Mouse (Mus musculus): ENCODE measurements around the gene Slc17a7.
"Not testable (repeated sequence)": the region's sequence is repeated elsewhere in the genome, so short reads cannot be mapped to it uniquely, and the experiment has no call there.

The Slc17a7 gene

DNA sequence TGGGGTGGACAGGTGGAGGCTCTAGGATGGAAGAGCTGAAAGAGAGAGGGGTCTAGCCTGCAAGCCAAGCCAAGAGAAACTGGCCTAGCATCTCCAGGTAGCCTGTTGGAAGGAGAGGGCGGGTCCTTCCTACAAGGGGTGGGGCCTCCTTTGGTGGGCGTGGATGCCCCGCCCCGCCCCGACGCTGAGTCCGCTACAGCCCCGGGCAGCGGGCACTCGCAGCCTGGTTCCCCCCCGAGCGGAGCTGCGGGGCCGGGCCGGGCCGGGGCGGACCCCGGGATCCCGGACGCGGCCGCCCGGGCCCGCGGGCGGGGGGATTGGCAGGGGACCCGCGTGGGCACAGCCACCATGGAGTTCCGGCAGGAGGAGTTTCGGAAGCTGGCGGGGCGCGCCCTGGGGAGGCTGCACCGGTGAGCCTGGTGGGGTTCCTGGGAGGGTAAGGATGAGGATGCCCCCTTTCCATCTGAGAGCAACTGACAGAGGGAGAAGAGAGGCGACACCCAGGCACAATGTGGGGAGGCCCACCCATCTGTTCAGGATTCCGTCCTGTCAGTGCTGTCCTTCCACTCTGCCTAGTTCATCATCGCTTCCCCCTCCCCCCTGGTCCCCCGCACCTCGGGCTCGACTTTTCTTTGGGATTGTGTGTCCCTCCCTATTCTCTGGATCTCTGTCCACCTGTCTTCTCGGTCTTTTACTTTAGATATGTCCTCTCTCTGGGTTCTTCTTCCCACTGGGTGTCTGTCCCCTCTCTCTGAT is at the start of gene Slc17a7:
Gene Slc17a7 (plus strand): TSS at position 215 of the 756 bp plus-strand sequence.
- no peak for DNase-seq (ENCODE audit: low spot score)

DNA sequence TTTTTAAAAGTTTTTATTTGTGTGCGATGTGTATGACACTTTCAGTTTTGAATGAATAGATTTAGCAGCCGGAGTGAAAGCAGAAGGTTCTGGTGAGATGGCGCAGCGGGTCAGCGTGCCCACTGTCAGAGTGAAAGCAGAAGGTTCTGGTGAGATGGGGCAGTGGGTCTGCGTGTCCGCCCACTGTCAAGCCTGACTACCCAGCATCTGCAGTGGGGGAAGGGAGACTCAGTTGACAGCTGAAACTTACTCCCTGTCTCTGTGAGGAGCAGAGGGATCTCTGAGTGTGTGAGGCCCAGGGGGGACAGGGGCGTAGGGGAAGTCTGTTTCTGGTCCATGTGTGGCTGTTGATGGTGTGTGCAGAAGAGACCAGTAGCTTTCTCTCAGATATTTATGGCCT is 46.2 kb upstream of the Slc17a7 start:
- DNase-seq (ENCODE audit: low spot score) = no peak

DNA sequence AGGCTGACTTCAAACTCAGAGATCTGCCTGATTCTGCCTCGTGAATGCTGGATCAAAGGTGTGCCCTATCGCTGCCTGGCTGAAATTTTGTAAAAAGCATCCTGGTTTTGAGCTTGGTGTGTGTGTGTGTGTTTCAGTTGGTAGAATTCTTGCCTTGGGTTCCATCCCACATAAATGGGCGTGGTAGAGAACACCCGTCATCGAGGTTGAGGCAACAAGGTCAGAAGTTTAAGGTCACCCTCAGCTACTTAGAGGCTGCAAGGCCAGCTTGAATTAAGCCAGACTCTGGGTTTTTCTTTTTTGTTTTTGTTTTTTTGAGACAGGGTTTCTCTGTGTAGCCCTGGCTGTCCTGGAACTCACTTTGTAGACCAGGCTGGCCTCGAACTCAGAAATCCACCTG is 45.4 kb upstream of the Slc17a7 start:
- no peak for DNase-seq (ENCODE audit: low spot score)

DNA sequence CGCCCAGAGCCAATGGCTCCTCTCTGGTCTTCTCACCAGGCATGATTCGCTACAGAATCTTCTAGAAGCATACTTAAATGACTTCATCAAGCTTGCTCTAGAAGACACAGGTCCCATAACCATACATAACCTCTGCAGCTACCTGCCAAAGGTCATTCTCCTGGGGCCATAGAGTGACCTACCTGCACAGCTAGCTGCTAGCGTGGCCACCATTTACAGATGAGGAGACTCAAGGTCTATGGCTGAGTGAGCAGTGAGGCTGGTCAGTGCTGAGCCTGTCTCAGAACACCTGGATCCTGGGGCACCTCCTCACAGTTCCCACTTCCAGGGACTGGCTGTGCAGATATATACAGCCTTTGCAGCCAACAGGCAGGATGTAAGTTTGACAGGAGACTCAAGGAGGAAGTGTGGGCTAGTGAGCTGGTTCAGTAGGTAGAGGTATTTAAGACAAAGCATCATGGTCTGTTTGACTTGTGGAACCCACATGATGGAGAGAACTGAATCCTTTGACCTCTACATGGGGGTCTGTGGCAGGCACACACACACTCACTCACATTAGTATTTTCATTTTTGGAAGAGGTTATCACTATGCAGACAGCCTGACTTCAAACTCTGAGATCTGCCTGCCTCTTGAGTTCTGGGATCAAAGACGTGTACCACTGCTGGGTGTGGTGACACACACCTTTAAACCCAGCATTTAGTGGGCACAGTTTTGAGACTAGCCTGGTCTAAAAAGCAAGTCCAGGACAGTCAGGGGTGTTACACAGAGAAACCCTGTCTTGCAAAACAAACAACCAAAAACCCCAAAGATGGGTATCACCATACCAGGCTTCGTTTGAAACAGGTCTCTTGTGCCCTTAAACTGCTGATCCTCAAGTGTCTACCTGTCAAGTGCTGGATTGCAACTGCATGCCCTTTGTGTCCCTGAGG is 43.7 kb upstream of the Slc17a7 start:
- no peak for DNase-seq (ENCODE audit: low spot score)

DNA sequence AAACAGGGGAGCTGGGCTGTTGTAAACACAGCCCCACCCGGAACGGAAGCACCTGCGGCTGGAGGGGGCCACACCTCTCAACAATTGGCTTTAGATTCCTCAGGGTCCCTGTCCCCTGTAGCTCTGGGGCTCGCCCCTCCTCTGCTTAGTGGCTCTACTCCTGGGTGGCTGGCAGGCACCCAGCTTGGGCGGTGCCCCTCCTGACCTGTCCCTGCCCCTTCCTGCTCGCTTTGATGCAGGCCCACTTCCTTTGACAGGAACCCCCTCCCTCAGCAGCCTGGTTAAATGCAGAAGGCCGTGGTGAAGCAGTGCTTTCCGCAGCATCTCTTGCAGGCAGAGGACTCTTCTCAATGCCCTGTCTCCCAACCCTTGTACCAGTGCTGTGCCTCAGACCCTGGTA is 42.3 kb upstream of the Slc17a7 start:
- DNase-seq (ENCODE audit: low spot score) = peak; percentile 93

DNA sequence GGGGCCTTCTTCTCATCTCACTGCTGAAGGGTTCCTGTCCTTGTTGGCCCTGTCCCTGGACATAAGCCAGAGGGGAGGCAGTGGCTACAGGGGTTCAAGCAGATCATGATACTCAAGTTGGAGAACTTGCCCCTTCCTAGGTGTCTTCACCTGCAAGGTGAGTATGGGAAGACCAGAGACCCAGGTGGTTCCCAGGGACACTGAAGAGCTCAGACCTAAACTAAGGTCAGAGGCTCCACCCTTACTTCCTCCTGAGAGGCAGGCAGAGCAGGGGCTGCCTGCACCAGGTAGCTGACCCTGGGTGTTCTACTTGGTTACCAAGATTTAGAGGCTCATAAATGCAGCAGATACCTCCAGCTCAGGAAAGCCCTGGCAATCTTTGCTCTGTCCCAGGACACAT is 41.8 kb upstream of the Slc17a7 start:
- no peak for DNase-seq (ENCODE audit: low spot score)

DNA sequence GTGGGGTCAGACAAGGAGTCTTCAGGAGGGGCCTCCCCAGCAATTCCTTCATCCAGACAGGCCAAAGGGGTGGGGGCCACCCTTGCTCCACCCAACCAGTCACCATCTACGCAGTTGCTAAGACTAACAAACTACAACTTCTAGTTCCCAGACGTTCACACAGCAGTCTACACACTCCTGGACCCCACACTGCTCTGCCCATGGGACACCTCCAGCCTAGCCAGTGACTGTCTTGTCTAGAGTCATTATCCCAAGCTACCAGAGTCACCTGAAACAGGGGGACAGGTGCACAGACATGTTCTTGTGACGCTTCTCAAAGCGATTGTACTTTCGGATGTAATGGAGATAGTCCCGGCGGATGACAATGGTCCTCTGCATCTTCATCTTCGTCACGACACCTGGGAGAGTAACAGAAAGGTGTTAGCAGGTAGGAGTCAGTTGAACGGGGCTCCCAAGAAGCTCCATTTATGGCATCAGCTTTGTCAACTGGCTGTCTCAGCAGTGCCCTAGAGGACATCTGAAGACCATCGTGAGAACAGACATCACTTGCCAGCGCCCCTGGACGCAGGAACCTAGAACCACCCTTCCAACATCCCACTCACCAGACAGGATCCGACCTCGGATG is 41.1 kb upstream of the Slc17a7 start:
- DNase-seq (ENCODE audit: low spot score) = no peak

DNA sequence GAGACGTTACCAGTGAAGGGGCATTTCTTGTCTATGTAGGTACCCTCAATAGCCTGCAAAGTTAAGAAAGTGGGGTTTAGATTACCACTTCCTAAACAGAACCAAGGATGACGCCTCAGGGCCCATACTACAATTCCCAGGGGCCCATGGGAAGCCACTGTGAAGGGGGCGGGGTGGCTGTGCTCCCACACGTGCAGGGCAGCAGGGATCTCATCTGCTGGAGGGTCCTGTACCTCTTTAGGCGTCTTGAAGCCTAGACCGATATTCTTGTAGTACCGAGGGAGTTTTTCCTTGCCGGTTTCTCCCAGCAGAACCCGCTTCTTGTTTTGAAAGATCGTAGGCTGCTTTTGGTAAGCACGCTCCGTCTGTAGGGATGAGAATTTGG is 40.6 kb upstream of the Slc17a7 start:
- DNase-seq (ENCODE audit: low spot score) = peak; percentile 44

DNA sequence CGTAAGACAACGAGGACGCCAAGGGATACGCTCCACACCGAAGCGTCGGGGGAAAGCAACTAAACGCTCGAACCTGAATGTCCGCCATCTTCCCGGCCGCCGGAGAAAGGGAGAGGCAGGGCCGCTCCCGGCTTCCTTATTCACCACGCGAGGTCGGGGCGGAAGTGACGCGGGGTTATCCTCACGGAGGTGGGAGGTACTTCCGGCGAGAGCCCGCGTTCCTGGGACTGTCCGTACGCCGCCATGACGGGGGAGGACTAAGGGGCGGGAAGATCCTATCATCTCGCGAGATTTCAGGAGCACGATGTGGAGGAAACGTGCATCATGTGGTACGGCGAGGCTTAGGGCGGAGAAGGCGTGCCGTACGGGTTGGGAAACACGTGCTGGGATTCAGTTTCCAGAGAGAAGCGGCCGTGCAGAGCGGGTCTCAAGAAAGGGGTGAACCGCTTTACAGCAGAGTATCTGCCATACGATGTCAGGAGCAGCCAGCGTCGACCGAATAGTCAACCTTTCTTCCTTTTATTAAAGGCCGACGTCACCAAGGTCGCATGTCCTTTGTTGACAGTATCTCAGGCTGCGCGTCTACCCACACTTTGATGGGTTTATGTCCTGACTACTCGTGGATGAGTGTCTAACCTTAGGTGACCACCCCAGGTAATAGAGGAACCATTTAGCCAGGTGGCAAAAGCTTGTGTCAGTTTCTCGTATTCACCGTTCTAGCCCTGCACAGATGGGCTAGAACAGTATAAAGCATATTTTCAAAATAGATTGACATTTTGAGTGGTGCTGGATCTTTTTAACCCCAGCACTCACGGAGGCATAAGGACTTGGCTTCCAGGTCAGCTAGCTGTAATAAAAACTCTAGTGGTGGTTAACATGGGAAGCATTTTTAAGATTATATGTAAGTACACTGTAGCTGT is 39.3 kb upstream of the Slc17a7 start, which contains the start of gene Rps11:
Gene Rps11 (minus strand): TSS at position 216 of the 920 bp plus-strand sequence.
- DNase-seq (ENCODE audit: low spot score) = peak; percentile 99

DNA sequence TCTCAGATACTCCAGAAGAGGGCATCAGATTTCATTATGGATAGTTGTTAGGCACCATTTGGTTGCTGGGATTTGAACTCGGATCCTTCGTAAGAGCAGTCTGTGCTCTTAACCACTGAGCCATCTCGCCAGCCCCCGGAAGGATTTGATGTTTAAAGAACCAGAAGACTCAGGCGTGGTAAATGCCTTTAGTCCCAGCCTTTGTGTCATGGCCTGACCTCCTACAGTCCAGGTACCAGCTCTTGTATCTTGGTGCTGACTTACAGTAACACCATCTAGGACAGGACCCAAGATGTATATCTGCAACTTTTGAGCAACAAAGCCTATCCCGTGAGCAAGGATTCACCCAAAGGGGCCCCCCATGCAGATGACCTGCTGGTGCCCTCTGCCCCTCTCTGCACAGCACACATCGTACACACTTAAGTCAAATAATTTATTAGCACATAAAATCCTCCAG is 38.6 kb upstream of the Slc17a7 start:
- DNase-seq (ENCODE audit: low spot score) = no peak

DNA sequence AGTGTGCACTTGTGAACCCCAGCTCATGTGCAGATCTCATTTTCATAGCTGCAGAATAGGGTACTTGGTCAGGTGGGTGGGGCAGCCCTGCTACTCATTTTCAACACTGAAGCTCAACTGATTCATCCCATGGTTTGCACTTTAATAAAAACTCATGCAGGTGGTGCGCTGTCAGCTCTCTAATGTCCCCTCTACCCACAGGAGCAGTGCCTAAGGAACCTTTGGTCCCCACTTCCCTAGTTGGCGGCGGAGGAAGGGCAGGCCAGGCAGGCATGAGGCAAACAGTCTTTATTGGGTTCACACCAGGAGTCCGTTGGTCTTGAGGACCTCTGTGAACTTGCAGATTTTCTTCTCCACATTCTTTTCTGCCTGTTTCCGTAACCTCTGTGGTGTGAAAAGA is 38.1 kb upstream of the Slc17a7 start:
- not testable (repeated sequence) for DNase-seq (ENCODE audit: low spot score)

DNA sequence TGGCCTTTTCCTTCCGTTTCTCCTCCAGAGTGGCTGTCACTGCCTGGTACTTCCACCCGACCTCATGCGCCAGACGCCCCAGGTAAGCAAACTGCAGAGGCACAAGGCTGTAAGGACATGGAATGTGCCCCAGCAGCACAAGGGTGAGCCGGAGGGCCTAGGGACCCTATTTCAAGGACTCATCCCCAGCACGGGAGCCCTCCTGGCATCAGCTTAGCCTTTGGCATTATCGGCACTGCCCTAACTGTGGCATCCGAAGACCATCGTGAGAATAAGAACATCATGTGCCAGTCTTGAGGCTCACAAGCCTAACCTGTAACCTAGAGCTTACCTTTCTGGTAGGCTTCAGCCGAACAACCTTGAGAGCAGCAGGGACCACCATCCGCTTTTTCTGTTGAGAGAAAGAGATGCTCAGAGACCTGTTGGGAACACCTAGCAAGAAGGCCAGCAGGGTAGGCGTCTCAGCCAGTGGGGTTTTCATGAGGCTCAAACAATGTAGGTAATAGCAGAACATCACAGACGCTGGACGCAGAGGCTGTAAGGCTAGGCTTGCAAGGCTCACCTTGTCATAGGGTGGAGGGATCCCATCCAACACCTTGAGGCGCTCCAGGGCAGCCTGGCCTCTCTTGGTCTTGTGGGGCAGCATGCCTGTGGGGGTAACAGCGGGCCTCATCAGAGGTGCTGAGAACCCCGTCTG is 37.5 kb upstream of the Slc17a7 start:
- no peak for DNase-seq (ENCODE audit: low spot score)

DNA sequence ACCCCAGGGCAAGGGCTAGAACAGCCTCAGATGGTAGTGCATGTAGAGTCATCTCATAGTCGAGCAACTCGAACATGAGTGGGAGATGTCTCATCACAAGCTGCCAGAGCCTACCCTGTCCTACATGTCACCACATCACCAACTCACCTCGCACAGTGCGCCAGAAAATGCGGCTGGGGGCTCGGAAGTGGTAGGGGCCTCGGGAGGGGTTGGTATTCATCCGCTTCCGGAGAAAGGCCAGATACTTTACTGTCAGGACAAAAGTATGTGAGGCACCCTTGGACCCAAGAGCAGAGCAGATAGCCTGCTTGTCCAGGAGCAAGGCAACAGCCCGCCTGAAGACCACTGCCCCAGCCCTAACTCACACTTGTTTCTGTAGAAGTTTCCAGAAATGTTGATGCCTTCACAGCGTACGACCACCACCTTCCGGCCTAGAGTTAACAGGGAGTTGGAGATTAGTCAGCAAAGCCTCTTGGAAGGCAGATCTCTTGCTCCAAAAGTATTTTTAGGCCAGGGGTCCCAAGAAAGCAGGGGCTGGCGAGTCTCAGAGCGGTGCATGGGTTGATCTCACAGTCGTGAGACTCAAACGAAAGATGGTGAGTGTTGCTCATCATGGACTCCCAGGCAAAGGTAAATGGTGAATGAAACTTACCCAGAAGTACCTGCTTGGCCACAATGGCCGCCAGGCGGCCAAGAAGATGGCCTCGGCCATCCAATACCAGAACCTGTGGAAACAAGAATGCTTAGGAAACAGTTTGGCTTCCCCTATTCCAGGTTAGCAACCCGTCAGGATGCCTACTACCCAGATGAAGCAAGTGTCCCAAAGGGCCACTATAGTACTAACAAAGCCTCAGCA is 36.7 kb upstream of the Slc17a7 start:
- DNase-seq (ENCODE audit: low spot score) = no peak

DNA sequence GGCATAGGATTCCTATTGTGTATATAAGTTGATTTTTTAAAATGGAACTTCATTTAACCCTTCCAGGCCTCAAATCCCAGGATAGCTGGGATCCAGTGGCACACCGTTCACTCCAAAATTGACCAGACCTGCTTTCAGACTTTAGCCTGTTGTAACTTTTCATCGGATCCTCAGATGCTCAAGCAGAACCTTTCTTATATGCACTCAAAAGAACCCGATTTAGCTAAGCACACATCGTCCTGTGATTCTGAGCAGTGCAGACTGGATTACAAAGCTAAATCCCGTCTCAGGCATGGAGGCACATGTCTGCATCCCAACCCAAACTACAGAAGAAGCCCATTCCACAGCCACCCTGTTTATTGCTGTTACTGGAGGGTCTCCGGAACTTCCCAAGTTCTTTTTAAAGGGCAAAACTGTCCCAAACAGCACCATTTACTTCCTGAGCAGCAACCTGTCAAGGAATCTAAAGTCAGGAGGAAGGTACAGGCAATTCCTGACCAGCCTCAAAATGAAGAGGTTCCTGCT is 36.0 kb upstream of the Slc17a7 start:
- DNase-seq (ENCODE audit: low spot score) = no peak

DNA sequence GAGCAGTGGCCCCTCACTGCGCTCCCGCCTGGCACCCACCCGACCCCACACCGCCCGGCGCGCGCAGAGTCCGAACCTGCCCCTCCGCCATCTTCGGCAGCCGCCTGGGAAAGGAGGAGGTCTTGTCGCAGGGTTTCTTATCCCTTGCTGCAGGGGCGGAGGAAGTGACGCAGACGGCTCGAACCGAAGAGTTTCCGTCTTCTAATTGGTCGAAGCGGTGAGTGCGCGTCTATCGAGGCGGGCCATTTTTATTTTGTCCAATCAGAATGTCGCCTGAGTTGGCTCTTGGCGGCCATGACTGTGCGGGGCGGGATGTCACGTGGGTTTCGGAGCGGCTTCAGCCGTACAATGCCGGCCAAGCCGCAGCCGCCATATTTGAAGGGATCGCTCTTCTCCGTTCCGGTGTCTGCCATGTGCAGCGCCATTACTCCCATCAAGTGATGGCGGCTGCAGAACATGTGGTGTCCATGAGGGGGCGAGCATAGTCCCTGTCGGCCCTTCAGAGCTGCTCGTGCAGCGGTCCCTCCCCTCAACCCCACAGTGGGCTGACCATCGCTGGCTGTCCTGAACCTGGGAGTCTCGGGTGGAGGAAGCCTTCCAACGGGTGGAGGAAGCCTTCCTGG is 35.0 kb upstream of the Slc17a7 start, which contains the start of gene Rpl13a:
Gene Rpl13a (minus strand): TSS at position 138 of the 623 bp plus-strand sequence.
- DNase-seq (ENCODE audit: low spot score) = peak; percentile 99

DNA sequence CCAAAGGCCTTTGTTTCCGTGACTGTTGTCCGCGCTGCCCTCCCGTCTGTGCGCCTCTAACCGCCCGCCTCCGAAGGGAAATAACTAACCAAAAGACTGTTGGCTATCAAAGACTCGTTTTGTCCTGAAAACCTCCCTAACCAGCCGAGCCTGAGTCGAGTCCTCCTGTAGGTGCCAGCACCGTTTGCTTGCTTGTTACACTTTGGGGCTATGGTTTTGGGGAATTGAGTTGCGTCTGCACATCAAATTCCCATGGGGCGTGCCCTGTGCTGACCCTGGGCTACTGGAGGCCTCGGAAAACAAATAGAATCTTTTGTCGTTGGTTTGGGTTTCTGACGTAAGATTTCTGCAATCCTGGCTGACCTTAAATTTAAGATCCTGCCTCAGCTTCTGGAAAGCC is 34.4 kb upstream of the Slc17a7 start:
- no peak for DNase-seq (ENCODE audit: low spot score)

DNA sequence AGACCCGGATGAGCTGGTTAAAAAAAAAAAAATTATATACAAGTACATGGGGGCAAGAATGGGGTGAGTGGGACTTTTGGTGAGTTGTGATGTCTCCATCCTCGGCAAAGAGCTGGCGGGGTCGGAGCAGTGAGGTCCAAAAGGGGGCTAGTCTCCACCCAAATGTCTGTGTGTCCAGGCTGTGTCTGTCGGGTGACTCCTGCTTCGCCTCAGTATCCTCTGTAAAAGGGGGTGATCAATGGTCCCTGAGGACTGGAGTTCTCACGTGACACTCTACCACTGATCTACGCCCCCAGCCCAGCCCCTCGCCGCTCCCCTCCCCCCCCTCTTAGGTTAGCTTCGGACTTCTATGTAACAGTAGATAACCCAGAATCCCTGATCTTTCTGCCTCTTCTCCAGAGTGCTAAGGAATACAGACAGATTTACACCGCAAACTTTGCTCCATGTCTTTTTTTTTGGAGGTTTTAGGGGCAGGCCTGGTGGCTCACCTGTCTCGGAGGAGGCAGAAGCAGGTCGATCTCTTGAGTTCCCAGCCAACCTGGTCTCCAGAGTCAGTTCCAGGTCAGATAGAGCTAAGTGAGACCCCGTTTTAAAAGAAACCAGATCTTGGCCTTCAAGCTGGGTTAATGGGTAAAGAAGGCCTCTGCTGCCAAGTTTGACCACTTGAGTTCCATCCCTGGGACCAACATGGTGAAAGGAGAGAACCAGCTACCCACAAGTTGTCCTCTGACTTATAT is 33.8 kb upstream of the Slc17a7 start:
- DNase-seq (ENCODE audit: low spot score) = no peak

DNA sequence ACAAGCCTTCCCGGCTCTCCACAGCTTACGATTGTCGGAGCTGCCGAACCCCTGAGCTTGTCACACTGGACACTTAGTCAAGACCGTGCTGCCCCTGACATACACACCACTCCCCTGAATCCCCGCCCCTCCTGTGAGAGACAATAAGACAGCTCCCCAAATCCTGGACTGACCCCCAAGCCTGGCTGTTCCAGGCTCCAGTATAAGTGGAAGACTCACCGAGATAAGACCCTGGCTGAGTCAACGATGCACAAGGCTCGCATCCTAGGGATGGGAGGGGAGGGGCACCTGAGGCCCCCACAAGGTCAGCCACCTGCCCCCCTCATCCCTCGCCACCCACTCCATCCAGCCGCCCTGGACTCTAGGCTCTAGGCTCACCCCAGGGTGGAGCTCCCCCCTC is 31.9 kb upstream of the Slc17a7 start:
- no peak for DNase-seq (ENCODE audit: low spot score)

Measured in T-cell, adult 2 months (primary cell).